ENCODE assay signal across 18 mouse cellular contexts in genomic region chr6:135629236-135629635, GRCm38 (mm10).
"Had no signal": no experiment of that assay in that cellular context is flagged by ENCODE, and none has a peak within 500 bp of the region (broad histone marks: within the 10 kb centered on the region; RNA-seq: fewer than 3 reads in every experiment).

No protein-coding gene starts in this region.

- ATAC-seq: intestine, postnatal 0 days; liver, embryonic 12.5 days; midbrain, embryonic 15.5 days had no signal

- H3K4me3 ChIP-seq: limb, embryonic 12.5 days; limb, embryonic 15.5 days; liver, embryonic 12.5 days; liver, embryonic 15.5 days; midbrain, embryonic 12.5 days; midbrain, embryonic 15.5 days; neural tube, embryonic 13.5 days; stomach, embryonic 15.5 days had no signal

- H3K9me3 ChIP-seq: limb, embryonic 15.5 days; liver, embryonic 12.5 days; liver, embryonic 15.5 days; midbrain, embryonic 12.5 days; midbrain, embryonic 15.5 days; neural tube, embryonic 13.5 days; stomach, embryonic 15.5 days had no signal

- H3K4me2 ChIP-seq: limb, embryonic 12.5 days; limb, embryonic 15.5 days; liver, embryonic 12.5 days; liver, embryonic 15.5 days; midbrain, embryonic 12.5 days; midbrain, embryonic 15.5 days; neural tube, embryonic 13.5 days; stomach, embryonic 15.5 days had no signal

- H3K36me3 ChIP-seq: limb, embryonic 12.5 days; limb, embryonic 15.5 days; liver, embryonic 12.5 days; liver, embryonic 15.5 days; midbrain, embryonic 12.5 days; midbrain, embryonic 15.5 days; neural tube, embryonic 13.5 days; stomach, embryonic 15.5 days had no signal

- H3K27ac ChIP-seq: kidney, postnatal 0 days; limb, embryonic 12.5 days; limb, embryonic 15.5 days; liver, embryonic 12.5 days; liver, embryonic 15.5 days; midbrain, embryonic 12.5 days; midbrain, embryonic 15.5 days; neural tube, embryonic 13.5 days; stomach, embryonic 15.5 days had no signal

- H3K27me3 ChIP-seq: limb, embryonic 12.5 days; limb, embryonic 15.5 days; liver, embryonic 12.5 days; liver, embryonic 15.5 days; midbrain, embryonic 12.5 days; midbrain, embryonic 15.5 days; neural tube, embryonic 13.5 days; stomach, embryonic 15.5 days had no signal

- H3K9ac ChIP-seq: limb, embryonic 12.5 days; limb, embryonic 15.5 days; liver, embryonic 12.5 days; liver, embryonic 15.5 days; midbrain, embryonic 12.5 days; midbrain, embryonic 15.5 days; neural tube, embryonic 13.5 days; stomach, embryonic 15.5 days had no signal

- H3K4me1 ChIP-seq: limb, embryonic 12.5 days; limb, embryonic 15.5 days; liver, embryonic 12.5 days; liver, embryonic 15.5 days; neural tube, embryonic 13.5 days; stomach, embryonic 15.5 days had no signal

- DNase-seq: layer of hippocampus, adult 9-11 months; lung, adult 2 months; lung, postnatal 14 days; lung, postnatal 4 days; retina, postnatal 1 day; right cerebral cortex, postnatal 25 days; spleen, adult 18-20 months; thymus, postnatal 25 days had no signal
